Mouse (Mus musculus) kidney, adult 8-10 months (tissue): ENCODE data around the gene Mb.
A peak's percentile ranks its signal among the peaks of the same experiment; 100 is the strongest.

Experiments used
- DNase-seq, 2 experiments: peaks; one replicate each; pipeline ENCODE4 v3.0.0; 2022

Mb gene

DNA sequence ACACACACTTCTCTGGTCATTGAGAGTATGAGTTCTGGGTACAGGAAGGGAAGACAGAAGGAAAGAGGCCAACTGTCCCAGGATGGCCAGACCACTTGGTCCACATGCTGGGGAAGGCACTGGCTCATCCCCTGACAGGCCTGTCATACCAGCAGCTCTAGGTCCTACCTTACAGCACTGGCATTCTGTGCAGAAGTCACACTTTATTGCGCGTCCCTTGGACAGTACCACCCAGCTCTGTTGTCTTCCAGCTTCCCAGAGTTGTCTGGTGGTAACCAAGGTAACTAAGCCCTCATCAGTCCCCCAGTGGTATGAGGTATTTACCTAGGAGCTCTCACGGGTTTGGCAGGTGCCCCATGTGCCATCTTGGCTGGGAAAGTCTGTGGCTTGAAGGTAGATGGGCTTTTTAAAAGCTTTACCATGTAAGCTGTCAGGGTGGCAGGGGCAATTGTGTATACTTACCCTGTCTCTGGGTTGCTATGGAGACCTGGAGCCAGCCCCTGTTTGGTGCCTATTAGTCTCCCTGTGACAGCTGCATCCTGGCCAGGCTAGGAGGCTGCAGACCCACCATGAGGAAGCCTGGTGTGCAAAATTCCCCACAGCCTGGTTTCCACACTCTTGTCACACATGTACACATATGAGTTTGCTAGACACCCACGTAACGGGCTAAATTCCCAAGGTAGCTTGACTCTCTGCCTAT lies 24.4 kb downstream of the Mb start:
- DNase-seq, result no peak

DNA sequence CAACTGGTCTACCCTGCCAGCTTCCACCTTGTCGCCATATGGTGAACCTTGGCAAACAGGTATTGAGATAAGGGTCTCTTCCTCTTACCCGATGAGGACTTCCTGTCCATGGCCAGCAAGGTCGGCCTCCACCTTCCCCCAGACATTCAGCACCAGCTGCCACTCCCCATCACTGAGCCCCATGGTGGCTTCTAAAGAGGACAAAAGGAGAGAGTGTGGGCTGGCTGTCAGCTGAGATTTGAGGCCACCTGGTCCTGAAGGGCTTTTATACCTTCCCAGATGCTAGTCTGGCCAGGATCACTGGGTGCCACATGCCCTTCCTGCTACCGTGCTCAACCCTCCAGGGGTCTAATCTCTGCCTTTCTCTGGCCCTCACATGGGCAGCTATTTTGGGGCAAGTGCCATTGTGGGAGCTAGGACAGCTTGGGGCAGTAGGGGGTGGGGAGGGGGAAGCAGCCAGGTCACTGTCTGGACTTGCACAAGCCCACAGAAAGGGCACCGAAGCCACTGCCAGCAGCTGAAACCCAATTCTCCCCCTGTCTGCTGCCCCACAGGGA lies 28.0 kb downstream of the Mb start:
- DNase-seq, result no peak

DNA sequence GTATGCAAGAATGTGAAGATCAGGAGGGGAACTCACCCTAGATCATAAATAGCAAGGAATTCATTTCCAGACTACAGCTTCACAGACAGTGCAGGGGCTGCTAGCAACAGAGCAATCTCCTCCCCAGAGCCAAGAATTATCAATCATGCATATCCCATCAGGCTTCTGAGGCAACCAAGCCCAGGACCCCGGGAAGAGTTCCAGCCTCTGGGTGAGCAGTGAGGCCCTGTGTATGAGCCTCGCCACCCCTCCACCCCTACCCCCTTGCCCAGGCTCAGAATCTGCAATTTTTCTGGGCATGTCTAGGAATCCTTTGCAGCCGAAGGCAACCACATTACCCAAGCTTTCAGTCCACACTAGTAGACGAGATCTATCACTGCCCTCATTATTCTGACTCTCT lies 28.6 kb downstream of the Mb start:
- no peak for DNase-seq

DNA sequence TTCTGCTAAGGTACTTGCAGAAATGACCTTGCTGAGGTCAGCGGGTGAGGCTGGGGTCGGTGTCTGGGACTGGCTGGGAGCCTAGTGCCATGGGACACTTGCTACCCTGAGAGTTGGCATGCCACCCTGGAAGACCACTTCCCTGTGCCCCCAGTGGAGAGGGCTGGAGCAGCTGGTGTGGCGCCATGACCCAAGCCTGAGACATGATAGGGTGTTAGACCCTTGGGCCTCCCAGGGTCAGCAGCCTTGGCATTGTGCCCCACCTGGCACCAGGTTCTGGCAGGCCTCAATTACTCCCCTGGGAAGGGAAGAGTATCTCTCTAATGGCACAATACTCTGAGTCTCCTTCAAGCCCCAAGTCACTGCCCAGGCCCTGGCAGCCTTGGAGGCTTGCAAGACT lies 29.4 kb downstream of the Mb start:
- no peak for DNase-seq

DNA sequence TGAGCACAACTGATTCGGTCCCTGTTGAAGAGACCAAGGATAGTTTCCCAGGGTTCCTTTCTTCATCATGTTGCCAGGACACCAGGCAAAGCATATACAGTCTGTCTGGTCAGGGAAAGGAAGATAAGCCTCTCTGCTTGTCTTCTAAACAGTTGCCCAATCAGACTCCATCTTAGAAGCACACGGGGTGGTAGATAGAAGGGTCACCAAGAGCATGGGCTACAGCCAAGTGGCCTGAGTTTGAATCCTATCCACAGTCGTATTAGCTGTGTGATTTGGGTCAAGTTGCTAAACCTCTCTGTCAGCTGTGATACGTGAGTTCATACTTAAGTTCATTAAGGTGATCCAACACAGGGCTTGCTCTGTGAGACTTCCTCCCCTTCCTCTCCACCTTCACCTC lies 30.3 kb downstream of the Mb start:
- no peak for DNase-seq

- no peak for DNase-seq
Measured at GRCm38 (mm10) chr15:77019533-77019932, 30.9 kb downstream of the Mb start.

GRCm38 (mm10) chr15:77018740-77019340 lies 31.6 kb downstream of the Mb start:
- no peak for DNase-seq

GRCm38 (mm10) chr15:77017897-77018296 lies 32.6 kb downstream of the Mb start:
- no peak for DNase-seq

DNA sequence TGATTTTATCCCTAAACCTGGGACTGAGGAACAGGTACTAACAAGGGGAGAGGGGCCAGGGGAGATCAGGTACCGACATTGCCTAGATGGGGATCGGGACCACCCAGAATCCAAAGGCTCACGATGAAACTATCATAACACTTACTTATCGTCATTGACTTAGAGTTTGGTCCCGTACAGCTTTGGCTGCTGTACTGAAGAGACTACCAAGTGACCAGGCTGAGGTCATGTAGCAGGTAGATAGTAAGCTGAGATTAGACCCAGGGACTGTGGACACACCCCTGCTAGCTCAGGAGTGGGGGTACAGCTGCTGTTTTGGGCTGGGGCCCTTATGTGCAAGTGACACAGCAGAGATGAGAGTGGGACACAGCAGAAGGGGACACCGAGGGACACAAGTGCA lies 34.0 kb downstream of the Mb start:
- DNase-seq, result no peak

- DNase-seq, result no peak
Measured at GRCm38 (mm10) chr15:77014985-77015384, 35.5 kb downstream of the Mb start.

DNA sequence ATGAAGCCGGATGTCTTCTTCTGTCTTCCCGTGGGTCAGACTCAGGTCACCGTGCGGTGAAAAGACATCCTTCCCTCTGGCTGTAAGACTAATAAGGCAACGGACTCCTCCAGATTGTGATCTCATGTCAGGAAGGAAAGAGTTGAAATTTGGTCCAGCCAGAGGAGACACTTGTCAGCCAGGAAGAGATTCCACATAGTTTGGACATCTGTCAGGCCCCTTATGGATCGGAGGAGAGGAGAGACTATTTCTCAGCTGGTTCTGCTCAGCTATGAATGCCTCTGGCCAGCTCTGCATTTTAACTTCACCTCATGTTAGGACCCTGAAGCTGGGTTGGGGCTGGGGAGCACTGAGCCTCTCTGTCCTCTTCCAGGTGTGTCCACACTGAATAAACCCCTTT lies 36.0 kb downstream of the Mb start:
- no peak for DNase-seq

DNA sequence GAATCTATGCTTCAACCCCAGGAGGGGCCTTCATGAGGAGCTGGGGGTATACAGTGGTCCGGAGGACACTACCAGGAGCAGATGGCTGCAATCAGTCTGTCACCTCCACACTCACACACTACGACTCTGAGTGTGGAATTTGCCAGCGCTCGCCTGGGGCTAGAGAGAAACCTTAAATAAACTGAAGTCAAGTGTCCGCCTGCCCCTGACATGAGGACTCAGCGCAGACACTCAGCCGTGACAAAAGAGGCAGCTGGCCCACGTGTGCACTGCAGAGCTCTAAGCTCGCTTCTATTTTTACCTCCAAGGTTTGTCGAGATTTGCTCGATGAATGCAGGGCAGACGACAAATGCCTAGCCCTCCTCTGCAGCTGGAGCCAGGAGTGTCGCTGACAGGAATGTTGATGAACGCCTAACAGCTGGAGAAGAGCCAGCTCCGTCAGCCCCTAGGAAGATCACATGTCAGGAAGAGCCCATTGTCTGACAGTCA lies 36.7 kb downstream of the Mb start:
- DNase-seq, result peak in 1 of 2 experiments; percentile 25

- peak; percentile 65 to 81 for DNase-seq
Measured at GRCm38 (mm10) chr15:77008851-77009250, 41.6 kb downstream of the Mb start.

- peak in 1 of 2 experiments; percentile 60 for DNase-seq
Measured at GRCm38 (mm10) chr15:77003868-77004215, 46.6 kb downstream of the Mb start.

DNA sequence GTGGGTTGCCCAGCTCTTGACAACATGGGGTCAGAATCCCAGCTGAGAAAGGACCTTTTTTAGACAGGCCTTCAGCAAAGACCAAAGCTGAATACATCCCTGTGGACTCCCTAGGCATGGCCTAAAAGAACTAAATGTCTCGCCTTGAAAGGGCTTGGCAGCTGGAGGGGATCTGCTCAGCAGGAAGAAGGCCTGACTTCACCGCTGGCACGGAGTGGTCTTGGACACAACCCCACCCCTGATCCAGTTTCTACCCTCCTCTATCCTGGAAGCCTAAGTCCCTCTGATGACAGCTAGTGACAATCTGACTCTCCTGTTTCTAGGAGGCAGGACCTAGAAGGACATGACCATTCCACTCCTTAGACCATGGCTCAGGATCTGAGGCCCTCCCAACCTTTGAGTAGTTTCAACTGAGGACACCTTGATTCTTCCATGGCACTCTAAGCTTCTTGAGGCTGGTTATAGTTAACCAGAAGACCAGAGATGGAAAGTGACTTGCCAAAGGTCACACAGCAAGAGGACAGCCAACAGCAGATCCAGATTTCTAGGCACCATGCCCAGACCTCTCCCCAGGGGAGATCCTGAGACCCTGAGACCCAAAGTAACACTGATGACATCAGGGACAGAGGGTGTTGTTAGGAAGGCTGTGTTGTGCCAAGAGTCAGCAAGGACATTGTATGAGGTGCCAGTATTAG lies 47.1 kb downstream of the Mb start:
- DNase-seq, result no peak

GRCm38 (mm10) chr15:76998878-76999588 lies 51.4 kb downstream of the Mb start:
- peak in 1 of 2 experiments; percentile 38 for DNase-seq

GRCm38 (mm10) chr15:76998048-76998447 lies 52.4 kb downstream of the Mb start:
- peak; percentile 28 to 64 for DNase-seq

DNA sequence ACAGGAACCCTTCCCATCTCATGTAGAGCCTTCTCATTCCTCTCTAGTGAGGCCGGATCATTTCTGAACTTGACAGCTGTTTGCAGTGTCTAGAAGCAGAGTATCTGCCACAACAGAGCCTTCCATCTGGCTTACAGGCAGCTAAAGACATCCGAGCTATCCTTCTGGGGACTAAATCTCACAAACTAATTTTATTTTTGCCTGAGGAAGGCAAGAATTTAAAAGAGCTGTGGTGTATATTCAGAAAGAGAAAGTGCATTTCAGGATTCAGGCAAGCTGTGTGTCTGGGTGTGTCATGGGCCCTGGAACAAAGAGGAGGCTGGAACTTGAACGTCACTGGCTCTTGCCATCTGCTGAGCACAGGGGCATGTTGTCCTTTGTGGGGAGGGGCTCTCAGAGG lies 56.1 kb downstream of the Mb start:
- no peak for DNase-seq

- no peak for DNase-seq
Measured at GRCm38 (mm10) chr15:76987542-76988094, 62.9 kb downstream of the Mb start.

GRCm38 (mm10) chr15:76987137-76987536 lies 63.3 kb downstream of the Mb start:
- no peak for DNase-seq

DNA sequence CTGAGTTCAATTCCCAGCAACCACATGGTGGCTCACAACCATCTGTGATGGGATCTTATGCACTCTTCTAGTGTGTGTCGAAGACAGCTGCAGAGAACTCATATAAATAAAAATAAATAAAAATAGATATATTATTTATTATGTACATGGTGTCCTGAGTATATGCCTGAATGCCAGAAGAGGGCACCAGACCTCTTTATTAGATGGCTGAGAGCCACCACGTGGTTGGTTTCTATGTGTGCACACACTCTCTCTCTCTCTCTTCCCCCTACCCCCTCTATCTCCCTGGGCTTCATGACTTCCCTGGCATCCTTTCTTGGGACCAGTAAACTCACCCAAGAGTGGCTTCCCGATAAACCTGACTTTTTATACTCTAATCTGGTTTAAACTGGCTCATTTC lies 67.7 kb downstream of the Mb start:
- DNase-seq, result peak in 1 of 2 experiments; percentile 23

DNA sequence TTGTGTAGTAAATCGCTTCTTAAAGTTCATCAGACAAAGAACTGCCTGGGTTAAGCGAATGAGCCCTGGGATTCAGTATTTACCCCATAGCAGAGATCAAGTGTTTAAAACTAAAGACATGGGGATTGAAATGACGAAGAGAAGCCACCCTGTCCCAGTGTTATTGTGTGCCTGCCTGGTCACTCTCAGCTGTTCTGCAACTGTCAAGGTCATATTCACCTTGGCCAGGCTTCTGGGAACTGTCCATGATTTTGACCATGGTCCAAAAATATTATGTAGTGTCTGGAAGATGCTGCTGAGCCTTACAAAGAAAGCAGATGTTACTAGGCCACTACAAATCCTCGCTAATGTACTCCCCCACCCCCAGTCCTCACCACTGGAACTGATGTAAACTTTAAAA lies 70.7 kb downstream of the Mb start:
- no peak for DNase-seq

GRCm38 (mm10) chr15:76976619-76977018 lies 73.9 kb downstream of the Mb start:
- no peak for DNase-seq
